Mouse (Mus musculus): Measurements from ENCODE around the gene Cct3. TPM values are rescaled to one million over a fixed set of nuclear protein-coding genes. Genes with fewer than 3 reads are reported as not detected.

Cct3 gene
- polyA plus RNA-seq, 1 experiment = 81.0 TPM

GRCm38 (mm10) chr3:88338316-88338715 lies 41.4 kb downstream of the Cct3 start:
- H3K27ac ChIP-seq (ENCODE audit: control insufficient read depth, insufficient read depth, low read depth, low read length, poor library complexity) = no peak overlapping the region
- no peak overlapping the region for H3K4me3 ChIP-seq (replicated peaks; ENCODE audit: control insufficient read depth, low read depth, low read length)
- peaks cover 2% of the 10 kb centered on the region; the same call in 1 of the 2 replicates for H3K4me1 ChIP-seq (ENCODE audit: control insufficient read depth, insufficient read depth, low read length)
- 38% methylated on average over 7 of the region's 7 CpGs for WGBS
- TF ChIP-seq CTCF (IDR thresholded peaks at IDR 0.05; ENCODE audit: control insufficient read depth, insufficient read depth, low read length) = no peak
- TF ChIP-seq POLR2A (IDR thresholded peaks at IDR 0.05; ENCODE audit: borderline replicate concordance, control insufficient read depth, low read depth, low read length) = no peak

GRCm38 (mm10) chr3:88339006-88339405 lies 42.1 kb downstream of the Cct3 start:
- H3K4me1 ChIP-seq (ENCODE audit: control insufficient read depth, insufficient read depth, low read length) = peaks cover 2% of the 10 kb centered on the region; the same call in 1 of the 2 replicates
- no peak overlapping the region for H3K4me3 ChIP-seq (replicated peaks; ENCODE audit: control insufficient read depth, low read depth, low read length)
- TF ChIP-seq CTCF (IDR thresholded peaks at IDR 0.05; ENCODE audit: control insufficient read depth, insufficient read depth, low read length) = no peak
- no peak for TF ChIP-seq POLR2A (IDR thresholded peaks at IDR 0.05; ENCODE audit: borderline replicate concordance, control insufficient read depth, low read depth, low read length)
- WGBS = 81% methylated on average over 3 of the region's 3 CpGs
- no peak overlapping the region for H3K27ac ChIP-seq (ENCODE audit: control insufficient read depth, insufficient read depth, low read depth, low read length, poor library complexity)

GRCm38 (mm10) chr3:88350732-88351131 lies 53.8 kb downstream of the Cct3 start:
- WGBS = 94% methylated on average over 13 of the region's 13 CpGs
- no peak for TF ChIP-seq CTCF (IDR thresholded peaks at IDR 0.05; ENCODE audit: control insufficient read depth, insufficient read depth, low read length)
- no peak for TF ChIP-seq POLR2A (IDR thresholded peaks at IDR 0.05; ENCODE audit: borderline replicate concordance, control insufficient read depth, low read depth, low read length)

GRCm38 (mm10) chr3:88352907-88353306 lies 56.0 kb downstream of the Cct3 start:
- Histone ChIP-seq H3K27ac (ENCODE audit: control insufficient read depth, insufficient read depth, low read depth, low read length, poor library complexity) (no peak overlapping the region; the same call in 1 of the 2 replicates), H3K4me3 (replicated peaks; ENCODE audit: control insufficient read depth, low read depth, low read length) (no peak overlapping the region), H3K4me1 (ENCODE audit: control insufficient read depth, insufficient read depth, low read length) (no peaks in the 10 kb centered on the region)
- no peak for TF ChIP-seq CTCF (IDR thresholded peaks at IDR 0.05; ENCODE audit: control insufficient read depth, insufficient read depth, low read length)
- TF ChIP-seq POLR2A (IDR thresholded peaks at IDR 0.05; ENCODE audit: borderline replicate concordance, control insufficient read depth, low read depth, low read length) = no peak
- WGBS = 91% methylated on average over 9 of the region's 9 CpGs

More at GRCm38 (mm10) chr3:88350732-88351131, 53.8 kb downstream of the Cct3 start:
- Histone ChIP-seq H3K27ac (ENCODE audit: control insufficient read depth, insufficient read depth, low read depth, low read length, poor library complexity) (no peak overlapping the region), H3K4me1 (ENCODE audit: control insufficient read depth, insufficient read depth, low read length) (no peaks in the 10 kb centered on the region), H3K4me3 (replicated peaks; ENCODE audit: control insufficient read depth, low read depth, low read length) (no peak overlapping the region)

GRCm38 (mm10) chr3:88354396-88355165 lies 57.7 kb downstream of the Cct3 start:
- Histone ChIP-seq H3K27ac (ENCODE audit: control insufficient read depth, insufficient read depth, low read depth, low read length, poor library complexity) (no peak overlapping the region), H3K4me1 (ENCODE audit: control insufficient read depth, insufficient read depth, low read length) (no peaks in the 10 kb centered on the region), H3K4me3 (replicated peaks; ENCODE audit: control insufficient read depth, low read depth, low read length) (no peak overlapping the region)
- no peak for TF ChIP-seq POLR2A (IDR thresholded peaks at IDR 0.05; ENCODE audit: borderline replicate concordance, control insufficient read depth, low read depth, low read length)
- no peak for TF ChIP-seq CTCF (IDR thresholded peaks at IDR 0.05; ENCODE audit: control insufficient read depth, insufficient read depth, low read length)
- 87% methylated on average over 8 of the region's 8 CpGs for WGBS

GRCm38 (mm10) chr3:88359584-88359983 lies 62.7 kb downstream of the Cct3 start:
- 78% methylated on average over 5 of the region's 5 CpGs for WGBS
- Histone ChIP-seq H3K4me3 (replicated peaks; ENCODE audit: control insufficient read depth, low read depth, low read length) (no peak overlapping the region), H3K4me1 (ENCODE audit: control insufficient read depth, insufficient read depth, low read length) (peaks cover 2% of the 10 kb centered on the region), H3K27ac (ENCODE audit: control insufficient read depth, insufficient read depth, low read depth, low read length, poor library complexity) (no peak overlapping the region)
- TF ChIP-seq POLR2A (IDR thresholded peaks at IDR 0.05; ENCODE audit: borderline replicate concordance, control insufficient read depth, low read depth, low read length) (no peak), CTCF (IDR thresholded peaks at IDR 0.05; ENCODE audit: control insufficient read depth, insufficient read depth, low read length) (no peak)

- H3K4me3 ChIP-seq (replicated peaks; ENCODE audit: control insufficient read depth, low read depth, low read length) = no peak overlapping the region
- 79% methylated on average over 3 of the region's 3 CpGs for WGBS
- H3K27ac ChIP-seq (ENCODE audit: control insufficient read depth, insufficient read depth, low read depth, low read length, poor library complexity) = no peak overlapping the region
- peaks cover 2% of the 10 kb centered on the region for H3K4me1 ChIP-seq (ENCODE audit: control insufficient read depth, insufficient read depth, low read length)
- TF ChIP-seq POLR2A (IDR thresholded peaks at IDR 0.05; ENCODE audit: borderline replicate concordance, control insufficient read depth, low read depth, low read length) (no peak), CTCF (IDR thresholded peaks at IDR 0.05; ENCODE audit: control insufficient read depth, insufficient read depth, low read length) (no peak)
Measured at GRCm38 (mm10) chr3:88359989-88360388, 63.1 kb downstream of the Cct3 start.

- Histone ChIP-seq H3K27ac (ENCODE audit: control insufficient read depth, insufficient read depth, low read depth, low read length, poor library complexity) (no peak overlapping the region), H3K4me1 (ENCODE audit: control insufficient read depth, insufficient read depth, low read length) (peaks cover 2% of the 10 kb centered on the region), H3K4me3 (replicated peaks; ENCODE audit: control insufficient read depth, low read depth, low read length) (no peak overlapping the region)
- no peak for TF ChIP-seq CTCF (IDR thresholded peaks at IDR 0.05; ENCODE audit: control insufficient read depth, insufficient read depth, low read length)
- TF ChIP-seq POLR2A (IDR thresholded peaks at IDR 0.05; ENCODE audit: borderline replicate concordance, control insufficient read depth, low read depth, low read length) = no peak
- WGBS = 24% methylated on average over 6 of the region's 6 CpGs
Measured at GRCm38 (mm10) chr3:88361096-88361495, 64.2 kb downstream of the Cct3 start.

Data from bone marrow, adult 2 months (tissue).